Mouse (Mus musculus): ENCODE results near the gene Taar9. TPM values are rescaled to one million over a fixed set of nuclear protein-coding genes. Genes with fewer than 3 reads are reported as not detected.
"Not testable (repeated sequence)": the region's sequence is repeated elsewhere in the genome, so short reads cannot be mapped to it uniquely, and the experiment has no call there.

Gene Taar9
- total and polyA plus RNA-seq, 3 experiments = not detected

DNA sequence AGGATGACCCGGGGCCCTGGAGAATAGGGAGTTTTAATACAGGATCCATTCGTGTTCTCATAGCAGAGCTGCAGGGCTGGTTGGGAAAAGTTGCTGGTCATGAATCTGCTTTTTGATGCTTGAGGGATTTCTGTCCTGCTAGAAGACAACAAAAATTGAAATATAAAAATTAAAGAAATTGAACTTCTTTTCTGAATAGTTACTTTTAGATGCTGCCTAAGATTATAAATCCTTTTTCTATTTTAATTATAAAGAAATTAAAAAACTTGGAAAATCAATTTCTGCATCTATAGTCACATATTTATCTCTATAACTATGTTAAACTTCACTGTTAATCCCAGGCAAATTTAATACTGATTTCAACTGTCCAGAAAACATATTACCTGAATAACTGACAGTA is 17.1 kb downstream of the Taar9 start, which contains the start of gene Taar8b:
TSS of gene Taar8b (minus strand) at position 101 of the 400 bp plus-strand sequence.
- no peak within 1 kb of the TSS for H3K27ac ChIP-seq
- H3K4me1 ChIP-seq (ENCODE audit: control insufficient read depth, insufficient read depth, low read length) = no peaks in the 10 kb centered on the region; the same call in 1 of the 2 replicates
- H3K27me3 ChIP-seq (ENCODE audit: control insufficient read depth, insufficient read depth, low read length) = no peaks in the 10 kb centered on the region
- H3K79me2 ChIP-seq (replicated peaks; ENCODE audit: control insufficient read depth, insufficient read depth, low read length) = no peaks in the 10 kb centered on the region
- H3K4me3 ChIP-seq = no peak within 1 kb of the TSS
- intact Hi-C loops (cut with DNase I) = no loop called here
- H3K9ac ChIP-seq (ENCODE audit: low read depth, low read length) = no peak within 1 kb of the TSS
- TF ChIP-seq EP300 (IDR thresholded peaks at IDR 0.05; ENCODE audit: insufficient read depth, low read depth, low read length) = no peak
- DNase-seq = no peak
- H3K36me3 ChIP-seq (ENCODE audit: control insufficient read depth, insufficient read depth, low read length) = no peaks in the 10 kb centered on the region
- WGBS = 56% methylated on average over 2 of the region's 2 CpGs

DNA sequence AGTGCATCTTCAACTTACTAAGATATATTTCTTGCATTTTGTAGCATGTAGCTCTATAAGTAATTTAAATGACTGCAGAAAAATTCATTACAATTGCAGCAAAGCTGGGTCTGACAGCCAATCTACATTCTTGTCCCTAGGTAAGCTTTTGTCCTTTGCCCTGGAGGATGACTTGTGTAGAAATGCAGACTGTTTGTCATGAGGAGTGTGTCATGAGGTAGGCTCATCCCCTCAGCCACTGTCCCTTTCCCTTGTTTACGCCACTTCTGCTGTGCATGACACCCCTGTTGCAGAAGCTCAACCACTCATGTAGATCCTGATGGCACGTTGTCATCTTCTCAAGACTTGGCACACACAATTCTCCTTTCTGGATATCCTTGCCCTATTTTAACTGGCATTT is 22.2 kb downstream of the Taar9 start:
- Histone ChIP-seq H3K4me3 (no peak overlapping the region), H3K27me3 (ENCODE audit: control insufficient read depth, insufficient read depth, low read length) (no peaks in the 10 kb centered on the region), H3K4me1 (ENCODE audit: control insufficient read depth, insufficient read depth, low read length) (no peaks in the 10 kb centered on the region; the same call in 1 of the 2 replicates), H3K36me3 (ENCODE audit: control insufficient read depth, insufficient read depth, low read length) (no peaks in the 10 kb centered on the region), H3K9ac (ENCODE audit: low read depth, low read length) (no peak overlapping the region), H3K27ac (no peak overlapping the region), H3K79me2 (replicated peaks; ENCODE audit: control insufficient read depth, insufficient read depth, low read length) (no peaks in the 10 kb centered on the region)
- TF ChIP-seq CTCF (IDR thresholded peaks at IDR 0.05) (no peak), EP300 (IDR thresholded peaks at IDR 0.05; ENCODE audit: insufficient read depth, low read depth, low read length) (no peak), POLR2A (IDR thresholded peaks at IDR 0.05; ENCODE audit: insufficient read depth, low read depth, low read length) (no peak)
- no peak for DNase-seq
- WGBS = 77% methylated on average over 2 of the region's 2 CpGs
- intact Hi-C loops (cut with DNase I) = no loop called here

DNA sequence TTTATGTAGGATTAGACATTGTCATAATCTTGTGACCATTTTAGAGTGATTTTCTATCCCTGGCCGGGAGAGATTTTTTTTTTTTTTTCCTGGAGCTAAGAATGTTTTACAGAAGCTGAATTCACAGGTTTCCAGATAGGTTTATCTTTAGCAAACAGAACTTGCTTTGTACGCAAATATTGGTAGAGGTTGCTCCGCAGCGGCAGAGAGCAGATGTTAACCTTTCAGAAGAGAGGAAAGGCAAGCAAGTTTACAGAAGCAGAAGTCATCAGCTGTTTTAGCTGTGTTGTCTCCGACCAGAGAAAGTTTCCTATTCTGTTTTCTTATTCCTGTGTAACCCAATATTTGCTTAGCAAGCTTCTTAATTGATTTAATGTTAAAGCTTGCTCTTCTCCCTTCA is 22.8 kb downstream of the Taar9 start:
- no peak overlapping the region for H3K4me3 ChIP-seq
- H3K4me1 ChIP-seq (ENCODE audit: control insufficient read depth, insufficient read depth, low read length) = no peaks in the 10 kb centered on the region; the same call in 1 of the 2 replicates
- WGBS = 53% methylated on average over 5 of the region's 5 CpGs
- intact Hi-C loops (cut with DNase I) = no loop called here
- H3K27me3 ChIP-seq (ENCODE audit: control insufficient read depth, insufficient read depth, low read length) = no peaks in the 10 kb centered on the region
- no peak overlapping the region for H3K27ac ChIP-seq
- no peaks in the 10 kb centered on the region for H3K79me2 ChIP-seq (replicated peaks; ENCODE audit: control insufficient read depth, insufficient read depth, low read length)
- H3K9ac ChIP-seq (ENCODE audit: low read depth, low read length) = no peak overlapping the region
- no peak for TF ChIP-seq POLR2A (IDR thresholded peaks at IDR 0.05; ENCODE audit: insufficient read depth, low read depth, low read length)
- TF ChIP-seq CTCF (IDR thresholded peaks at IDR 0.05) = no peak
- no peak for TF ChIP-seq EP300 (IDR thresholded peaks at IDR 0.05; ENCODE audit: insufficient read depth, low read depth, low read length)
- no peaks in the 10 kb centered on the region for H3K36me3 ChIP-seq (ENCODE audit: control insufficient read depth, insufficient read depth, low read length)
- no peak for DNase-seq

DNA sequence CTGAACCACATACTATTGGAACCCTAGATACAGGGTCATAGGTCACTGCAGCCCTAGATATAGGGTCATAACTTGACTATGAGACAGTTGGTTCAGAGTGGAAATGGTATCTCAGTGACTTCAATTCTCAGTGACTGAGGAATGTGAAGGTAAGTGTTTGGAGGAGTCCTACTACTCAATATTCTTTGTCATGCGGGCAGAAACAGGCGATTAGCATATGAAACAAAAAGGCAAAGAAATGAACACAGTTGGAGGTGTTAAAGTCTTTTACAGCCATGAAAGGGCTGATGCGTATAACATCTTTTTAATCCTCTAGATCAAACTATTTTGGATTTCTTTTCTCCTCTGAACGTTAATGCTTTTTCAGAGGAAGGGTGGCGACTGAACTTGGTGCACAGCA is 23.4 kb downstream of the Taar9 start:
- no peaks in the 10 kb centered on the region for H3K36me3 ChIP-seq (ENCODE audit: control insufficient read depth, insufficient read depth, low read length)
- DNase-seq = no peak
- no peak overlapping the region for H3K9ac ChIP-seq (ENCODE audit: low read depth, low read length)
- no peaks in the 10 kb centered on the region for H3K79me2 ChIP-seq (replicated peaks; ENCODE audit: control insufficient read depth, insufficient read depth, low read length)
- WGBS = 76% methylated on average over 5 of the region's 5 CpGs
- H3K27me3 ChIP-seq (ENCODE audit: control insufficient read depth, insufficient read depth, low read length) = no peaks in the 10 kb centered on the region
- TF ChIP-seq EP300 (IDR thresholded peaks at IDR 0.05; ENCODE audit: insufficient read depth, low read depth, low read length) = no peak
- no peak for TF ChIP-seq POLR2A (IDR thresholded peaks at IDR 0.05; ENCODE audit: insufficient read depth, low read depth, low read length)
- no peak for TF ChIP-seq CTCF (IDR thresholded peaks at IDR 0.05)
- H3K4me3 ChIP-seq = no peak overlapping the region
- no peaks in the 10 kb centered on the region; the same call in 1 of the 2 replicates for H3K4me1 ChIP-seq (ENCODE audit: control insufficient read depth, insufficient read depth, low read length)
- intact Hi-C loops (cut with DNase I) = no loop called here
- no peak overlapping the region for H3K27ac ChIP-seq

DNA sequence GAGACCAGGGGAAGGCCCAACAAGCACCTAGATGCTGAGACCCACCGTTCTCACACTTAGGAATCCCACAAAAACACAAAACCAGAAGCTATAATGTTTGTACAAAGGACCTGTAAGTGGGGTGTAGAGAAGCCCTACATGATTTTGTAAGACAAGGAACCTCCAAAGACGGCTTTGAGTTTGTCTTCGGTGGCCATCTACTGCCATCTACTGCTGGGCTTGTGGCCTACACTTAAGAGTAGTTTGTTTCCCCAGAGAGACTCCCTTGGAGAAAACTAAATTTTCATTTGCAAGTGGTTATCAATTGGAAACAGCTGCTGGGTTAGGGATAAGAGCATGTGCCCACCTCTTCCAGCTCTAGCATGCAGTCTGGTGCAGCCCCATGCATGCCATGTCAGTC is 29.2 kb downstream of the Taar9 start:
- intact Hi-C loops (cut with DNase I) = loop anchor here (2.0 kb wide), 1 partner anchor 101 kb away; no protein-coding TSS in a partner anchor
- no peaks in the 10 kb centered on the region for H3K79me2 ChIP-seq (replicated peaks; ENCODE audit: control insufficient read depth, insufficient read depth, low read length)
- H3K36me3 ChIP-seq (ENCODE audit: control insufficient read depth, insufficient read depth, low read length) = no peaks in the 10 kb centered on the region
- peak; percentile 15 to 32 for DNase-seq
- no peak overlapping the region for H3K9ac ChIP-seq (ENCODE audit: low read depth, low read length)
- no peaks in the 10 kb centered on the region for H3K27me3 ChIP-seq (ENCODE audit: control insufficient read depth, insufficient read depth, low read length)
- H3K4me3 ChIP-seq = no peak overlapping the region
- H3K27ac ChIP-seq = no peak overlapping the region
- WGBS = 43% methylated on average over 3 of the region's 3 CpGs
- TF ChIP-seq CTCF (IDR thresholded peaks at IDR 0.05) = peak; percentile 73
- no peak for TF ChIP-seq EP300 (IDR thresholded peaks at IDR 0.05; ENCODE audit: insufficient read depth, low read depth, low read length)
- no peaks in the 10 kb centered on the region for H3K4me1 ChIP-seq (ENCODE audit: control insufficient read depth, insufficient read depth, low read length)

DNA sequence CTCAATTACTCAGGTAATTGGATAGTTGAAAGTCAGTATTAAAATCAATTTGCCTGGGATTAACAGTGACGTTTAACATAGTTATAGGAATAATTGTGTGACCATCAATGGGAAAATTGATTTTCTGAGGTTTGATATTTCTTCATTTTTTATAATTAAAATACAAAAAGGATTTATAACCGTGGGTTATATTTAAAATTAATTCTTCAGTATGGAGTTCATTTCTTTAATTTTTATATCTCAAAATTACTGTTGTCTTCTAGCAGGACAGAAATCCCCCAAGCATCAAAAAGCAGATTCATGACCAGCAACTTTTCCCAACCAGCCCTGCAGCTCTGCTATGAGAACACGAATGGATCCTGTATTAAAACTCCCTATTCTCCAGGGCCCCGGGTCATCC is 33.1 kb downstream of the Taar9 start, which contains the start of gene Taar8a:
TSS of gene Taar8a (plus strand) at position 301 of the 400 bp plus-strand sequence.
- H3K4me1 ChIP-seq (ENCODE audit: control insufficient read depth, insufficient read depth, low read length); intact Hi-C loops (cut with DNase I); H3K9ac ChIP-seq (ENCODE audit: low read depth, low read length); H3K27ac ChIP-seq; H3K79me2 ChIP-seq (replicated peaks; ENCODE audit: control insufficient read depth, insufficient read depth, low read length); H3K36me3 ChIP-seq (ENCODE audit: control insufficient read depth, insufficient read depth, low read length); DNase-seq; H3K27me3 ChIP-seq (ENCODE audit: control insufficient read depth, insufficient read depth, low read length); H3K4me3 ChIP-seq: not testable (repeated sequence)
- WGBS = 85% methylated on average over 2 of the region's 4 CpGs

DNA sequence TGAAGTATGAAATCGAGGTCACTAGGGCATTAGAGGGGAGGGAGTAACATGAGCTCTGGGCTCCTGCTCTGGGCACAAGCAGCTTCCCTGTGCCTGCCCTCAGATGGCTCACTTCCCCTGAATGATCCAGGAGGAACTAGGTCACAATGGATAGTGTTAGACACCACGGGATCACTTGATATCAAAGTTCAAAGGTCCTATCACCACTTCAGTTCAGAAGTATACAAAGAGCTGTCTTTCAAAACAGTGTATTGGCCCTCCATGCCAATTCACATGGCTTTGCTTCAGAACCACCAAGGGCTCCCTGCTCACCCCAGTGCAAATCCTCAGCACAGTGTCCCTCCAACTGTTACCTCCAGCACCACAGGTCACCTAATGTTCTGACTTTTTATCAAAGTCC is 34.6 kb downstream of the Taar9 start:
- intact Hi-C loops (cut with DNase I); H3K79me2 ChIP-seq (replicated peaks; ENCODE audit: control insufficient read depth, insufficient read depth, low read length); DNase-seq; H3K4me1 ChIP-seq (ENCODE audit: control insufficient read depth, insufficient read depth, low read length); H3K4me3 ChIP-seq; H3K27me3 ChIP-seq (ENCODE audit: control insufficient read depth, insufficient read depth, low read length); H3K9ac ChIP-seq (ENCODE audit: low read depth, low read length); H3K27ac ChIP-seq; H3K36me3 ChIP-seq (ENCODE audit: control insufficient read depth, insufficient read depth, low read length): not testable (repeated sequence)
- 31% methylated on average over 2 of the region's 2 CpGs for WGBS
